Mouse (Mus musculus) megakaryocyte, embryonic 14.5 days (primary cell): ENCODE measurements at regions not wholly inside any gene's neighbourhood (a gene's known extent, or its start where the extent isn't known, plus 50 kb on each side); places are given as distances from the start of the nearest gene placed in this dataset.

Experiments used
- FLI1 ChIP-seq: IDR thresholded peaks from 2 replicates; pipeline ENCODE4 v1.6.1; 2012; ENCODE audit warnings: low read length, inconsistent platforms, mixed read lengths
- GATA1 ChIP-seq: IDR thresholded peaks from 3 replicates; pipeline ENCODE4 v1.6.1; 2012; ENCODE audit warnings: mixed read lengths, low read length, inconsistent platforms, borderline replicate concordance

- TF ChIP-seq GATA1 (no peak), FLI1 (no peak)
Measured at GRCm38 (mm10) chr14:97395750-97396377, 773.7 kb downstream of the Dach1 start.
